Mouse (Mus musculus) lung, adult 2 months (tissue): Measurements from ENCODE around the gene Fads6.

Experiments
- CTCF ChIP-seq: fragments of 200-500 bp; IDR thresholded peaks from 2 replicates; pipeline ENCODE4 v1.5.1; 2011; ENCODE audit warnings: mild to moderate bottlenecking, low read length, control low read depth; ENCODE audit not compliant: insufficient read depth
- POLR2A ChIP-seq: fragments of 200-500 bp; IDR thresholded peaks from 2 replicates; pipeline ENCODE4 v1.6.1; 2011; ENCODE audit warnings: low read depth, mild to moderate bottlenecking, control low read depth, low read length, borderline replicate concordance; ENCODE audit errors: extremely low read depth

DNA sequence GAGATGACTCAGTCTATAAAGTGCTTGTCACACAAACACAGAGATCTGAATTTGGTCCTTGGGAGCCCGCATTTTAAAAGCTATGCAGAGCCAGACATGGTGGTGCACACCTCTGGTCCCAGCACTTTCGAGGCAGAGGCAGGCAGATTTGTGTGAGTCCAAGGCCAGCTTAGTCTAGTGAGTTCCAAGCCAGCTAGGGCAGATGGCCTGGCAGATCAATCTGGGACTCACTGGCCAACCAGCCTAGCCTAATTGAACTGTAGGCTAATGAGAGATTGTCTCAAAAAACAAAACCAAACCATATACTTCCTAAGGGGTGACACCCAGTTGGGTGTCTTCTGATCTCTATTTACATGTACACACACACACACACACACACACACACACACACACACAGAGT is 43.8 kb upstream of the Fads6 start:
- TF ChIP-seq CTCF (no peak), POLR2A (no peak)
